Mouse (Mus musculus): ENCODE data around the gene Ldhb.
"Not testable (repeated sequence)": the region's sequence is repeated elsewhere in the genome, so short reads cannot be mapped to it uniquely, and the experiment has no call there.

Gene Ldhb

DNA sequence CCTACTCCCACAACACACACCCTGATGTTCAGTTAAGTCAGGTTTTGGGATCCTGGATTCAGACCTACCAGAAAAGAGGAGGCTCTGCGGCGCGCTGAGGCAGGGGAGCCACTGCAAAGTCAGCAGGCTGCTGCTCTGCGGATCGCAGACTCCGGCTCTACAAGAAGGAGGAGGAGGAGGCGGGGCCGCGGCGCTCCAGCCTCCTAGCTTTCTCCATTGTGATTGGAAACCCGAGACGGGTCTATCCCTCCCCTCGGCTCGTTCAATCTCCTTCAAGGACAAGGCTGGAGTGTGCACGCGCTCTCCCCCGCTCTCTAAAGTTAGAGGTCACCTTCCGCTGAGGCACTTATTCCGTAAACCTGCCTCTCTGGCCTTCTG lies at the start of gene Ldhb:
Gene Ldhb, minus strand, starts transcription at position 173 of the 378 bp plus-strand sequence.
- DNase-seq: peak; percentile 95 to 98

DNA sequence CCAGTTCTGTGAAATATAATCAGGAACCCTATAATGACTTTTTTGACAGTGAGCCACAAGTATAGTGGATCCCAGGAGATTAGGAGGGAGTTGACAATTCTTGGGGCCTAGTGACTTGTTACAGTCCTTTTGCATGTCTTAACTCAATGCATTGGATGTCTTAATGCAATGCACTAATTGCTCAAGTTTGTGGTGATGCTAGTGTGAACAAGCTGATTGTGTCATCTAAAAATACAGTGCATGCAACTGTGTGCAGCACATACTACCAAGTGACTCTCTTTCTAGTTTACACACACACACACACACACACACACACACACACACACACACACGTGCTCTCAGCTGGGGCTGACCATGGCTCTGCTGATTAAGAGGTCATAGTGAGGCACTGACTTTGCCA lies 48.2 kb upstream of the Ldhb start:
- no peak for DNase-seq

DNA sequence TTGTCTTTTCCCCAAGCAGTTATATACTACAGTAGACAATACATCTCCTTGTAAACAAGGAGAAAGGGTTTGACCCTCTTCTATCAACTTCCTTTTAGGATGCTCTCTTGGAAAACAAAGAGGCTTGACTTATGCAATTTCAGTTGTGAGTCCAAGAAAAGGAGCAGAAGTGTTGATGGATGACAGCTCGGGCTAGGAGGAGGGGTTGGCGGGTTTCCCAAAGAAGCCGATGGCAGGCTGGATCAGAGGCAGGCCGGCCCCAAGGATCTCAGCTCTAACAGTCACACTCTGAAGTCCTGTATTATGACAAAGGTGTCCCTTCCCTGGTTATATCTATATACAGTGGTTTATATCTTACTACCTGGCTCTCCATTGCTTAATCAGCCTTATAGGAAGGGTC lies 43.7 kb upstream of the Ldhb start:
- peak; percentile 67 to 70 for DNase-seq

DNA sequence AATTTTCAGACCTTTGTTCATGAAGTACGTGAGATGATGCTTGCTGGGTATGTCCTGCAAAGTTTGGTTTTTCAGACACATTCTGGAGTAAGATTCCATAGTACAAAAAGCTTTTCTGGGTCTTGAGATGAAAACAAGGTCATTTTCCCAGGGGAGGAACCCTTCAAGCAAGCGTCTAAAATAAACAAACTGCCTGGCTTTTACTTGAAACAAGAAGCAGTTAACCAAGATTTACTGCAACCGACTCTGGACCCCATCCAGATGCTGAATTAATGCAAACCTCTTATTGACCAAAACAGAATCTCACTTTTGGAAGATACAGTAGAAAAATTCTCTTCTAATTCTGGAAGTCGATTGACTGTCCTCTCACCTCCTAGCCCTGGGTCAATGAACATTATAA lies 43.1 kb upstream of the Ldhb start:
- DNase-seq: no peak

DNA sequence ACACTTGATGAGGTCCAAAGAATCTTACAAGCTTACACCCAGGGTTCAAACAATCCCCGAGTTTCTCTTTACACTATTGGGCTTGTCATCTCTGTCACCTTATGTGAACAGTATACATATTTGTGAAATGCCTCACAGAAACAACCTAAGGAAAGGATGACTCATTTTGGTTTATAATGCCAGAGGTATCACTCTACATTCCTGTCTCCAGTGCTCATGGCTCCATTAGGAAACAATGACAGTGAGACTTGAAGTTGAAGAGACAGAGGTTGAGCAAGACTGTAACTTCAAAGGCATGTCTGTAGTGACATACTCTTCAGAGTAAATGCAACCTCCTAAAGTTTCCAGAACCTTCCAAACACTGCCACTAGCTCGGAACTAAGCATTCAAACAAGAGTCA lies 40.6 kb upstream of the Ldhb start:
- no peak for DNase-seq

DNA sequence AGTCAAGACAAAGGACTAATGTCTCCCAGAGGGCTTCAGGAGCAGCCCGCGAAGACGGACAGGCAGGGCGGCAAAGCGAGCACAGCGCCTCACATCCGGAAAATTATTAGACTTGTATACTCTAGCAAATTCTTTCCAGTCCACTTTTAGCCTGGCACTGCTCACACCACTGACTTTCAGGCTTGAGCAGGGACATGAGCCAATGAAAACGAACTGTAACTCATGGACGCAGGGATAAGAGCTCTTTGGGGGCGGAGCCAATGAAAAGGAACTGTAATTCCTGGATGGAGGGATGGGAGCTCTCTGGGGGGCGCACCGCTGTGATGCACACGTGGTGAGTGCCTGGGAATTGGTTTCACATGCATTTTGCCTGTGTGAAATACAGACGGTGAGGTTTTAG lies 37.4 kb upstream of the Ldhb start:
- no peak for DNase-seq

GRCm38 (mm10) chr6:142543648-142544047 lies 35.9 kb upstream of the Ldhb start:
- no peak for DNase-seq

DNA sequence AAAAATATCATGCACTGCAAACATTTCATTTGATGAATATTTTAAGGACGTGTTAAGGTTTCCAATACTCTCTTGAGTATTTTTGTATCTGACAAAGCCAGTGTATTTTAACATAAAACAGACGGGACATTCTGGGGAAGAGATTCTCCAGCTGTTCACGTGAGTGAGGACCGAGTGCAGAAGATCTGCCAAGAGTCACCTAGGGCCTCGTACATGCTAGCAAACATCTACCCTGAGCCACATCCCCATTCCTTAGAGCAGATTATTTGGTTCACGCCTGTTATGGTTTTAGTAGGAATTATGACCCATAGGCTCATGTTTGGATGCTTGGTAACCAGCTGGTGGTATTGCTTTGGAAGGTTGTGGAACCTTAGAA lies 35.0 kb upstream of the Ldhb start:
- DNase-seq: no peak

- DNase-seq: no peak
These were observed 34.5 kb upstream of the Ldhb start for GRCm38 (mm10) chr6:142542082-142542799.

DNA sequence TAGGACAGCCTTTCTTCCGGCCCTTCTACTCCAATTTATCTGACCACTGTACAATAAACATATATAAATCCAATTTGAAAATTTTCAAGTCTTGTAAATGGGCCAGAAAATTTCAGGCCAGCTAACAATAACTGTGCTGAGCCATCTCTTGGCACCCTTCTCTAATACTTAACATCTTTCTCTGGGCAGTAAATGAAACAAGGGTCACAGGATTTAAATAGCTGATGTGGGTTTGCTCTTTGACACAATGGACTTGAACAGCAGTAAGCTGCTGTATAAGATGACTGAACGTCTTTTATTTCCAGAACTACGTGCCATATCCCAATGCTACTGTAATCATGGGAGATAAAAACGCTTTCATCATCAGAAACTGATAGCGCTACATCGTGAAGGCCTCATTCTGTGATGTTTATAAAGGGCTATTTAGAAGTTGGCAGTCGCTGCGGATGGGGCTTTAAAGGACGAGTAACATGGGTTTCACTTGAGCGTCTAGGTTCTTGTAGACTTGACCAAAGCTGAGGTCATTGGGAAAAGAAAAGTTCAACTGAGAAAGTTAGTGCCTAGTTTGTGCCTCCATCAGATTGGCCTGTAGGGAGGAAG lies 32.9 kb upstream of the Ldhb start:
- DNase-seq: no peak

DNA sequence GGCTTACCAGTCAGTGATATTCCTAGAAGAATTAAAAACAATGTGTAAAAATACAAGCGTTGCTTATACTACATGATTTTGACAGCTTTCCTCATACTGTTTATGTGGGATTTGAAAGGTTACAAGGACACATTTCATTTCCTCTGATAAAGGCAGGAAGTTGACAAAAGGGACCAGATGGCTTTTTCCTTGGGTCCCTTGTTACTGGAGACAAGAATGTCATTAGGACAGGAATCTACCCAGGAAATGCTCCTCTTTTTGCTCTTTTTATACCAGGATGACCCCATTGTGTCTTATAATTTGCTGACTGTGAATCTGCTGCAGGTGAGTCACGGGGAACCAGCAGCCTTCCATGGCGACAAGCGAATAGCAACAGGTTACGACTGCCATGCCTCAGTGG lies 32.4 kb upstream of the Ldhb start:
- DNase-seq: no peak

DNA sequence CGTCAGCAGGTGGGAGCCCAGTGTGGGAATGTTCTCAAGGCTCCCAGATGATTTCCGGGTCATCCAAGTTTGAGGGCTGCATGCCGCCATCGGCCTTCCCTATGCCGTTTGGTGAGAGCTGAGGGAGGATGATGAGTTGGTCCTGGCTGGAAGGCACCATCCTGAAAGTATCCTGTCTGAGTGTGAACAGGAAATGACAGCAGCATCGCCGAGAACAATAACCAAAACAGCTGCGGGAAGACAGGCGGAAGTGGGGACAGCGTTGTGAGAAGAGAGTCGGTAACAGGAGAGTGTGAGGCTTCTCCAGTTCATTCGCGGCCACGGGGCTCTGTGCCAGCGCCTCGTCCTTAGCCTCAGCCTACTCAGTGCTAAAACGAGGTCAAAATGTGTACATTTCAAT lies 30.7 kb upstream of the Ldhb start:
- DNase-seq: peak; percentile 76 to 89

- no peak for DNase-seq
These were observed 25.7 kb upstream of the Ldhb start for GRCm38 (mm10) chr6:142533412-142533811.

DNA sequence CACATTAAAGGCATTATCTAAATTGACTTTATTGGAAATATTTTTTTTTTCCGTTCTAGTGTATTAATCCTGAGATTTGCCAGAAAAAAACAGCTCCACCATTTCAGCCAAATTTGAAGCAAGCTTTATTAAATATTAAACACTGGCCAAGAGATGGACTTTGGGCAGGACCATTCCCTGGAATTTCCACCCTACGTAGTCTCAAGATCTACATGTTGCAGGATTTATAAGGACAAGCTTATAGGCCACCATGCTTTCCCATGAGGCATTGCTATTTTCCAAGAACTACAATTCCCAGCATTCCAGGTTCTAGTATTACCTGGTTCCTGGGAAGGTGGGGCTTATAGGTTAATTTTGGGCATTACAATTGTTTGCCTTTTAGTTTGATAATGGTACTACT lies 24.9 kb upstream of the Ldhb start:
- no peak for DNase-seq

GRCm38 (mm10) chr6:142532141-142532540 lies 24.4 kb upstream of the Ldhb start:
- peak; percentile 24 to 68 for DNase-seq

DNA sequence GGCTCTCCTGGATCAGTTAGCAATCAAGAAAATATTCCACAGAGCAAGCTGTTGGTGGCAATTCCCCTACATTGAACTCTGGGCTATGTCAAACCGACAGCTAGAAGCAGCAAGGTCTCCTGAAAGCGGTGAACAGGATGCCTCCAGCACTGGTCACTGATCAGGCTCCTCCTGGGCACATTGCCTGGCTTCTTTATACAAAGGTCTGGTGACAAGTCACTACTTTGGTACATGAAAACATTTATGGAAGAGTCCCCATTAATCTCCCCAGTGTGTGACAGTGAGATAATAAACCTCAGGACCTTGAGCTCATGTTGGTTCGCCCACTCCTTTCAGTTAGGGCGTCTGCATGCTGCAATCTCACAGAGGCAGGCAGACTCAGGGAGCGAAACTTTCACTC lies 22.6 kb upstream of the Ldhb start:
- peak; percentile 35 to 40 for DNase-seq

- no peak for DNase-seq
These were observed 21.9 kb upstream of the Ldhb start for GRCm38 (mm10) chr6:142529680-142530079.

- peak; percentile 32 to 57 for DNase-seq
These were observed 20.3 kb upstream of the Ldhb start for GRCm38 (mm10) chr6:142527931-142528562.

DNA sequence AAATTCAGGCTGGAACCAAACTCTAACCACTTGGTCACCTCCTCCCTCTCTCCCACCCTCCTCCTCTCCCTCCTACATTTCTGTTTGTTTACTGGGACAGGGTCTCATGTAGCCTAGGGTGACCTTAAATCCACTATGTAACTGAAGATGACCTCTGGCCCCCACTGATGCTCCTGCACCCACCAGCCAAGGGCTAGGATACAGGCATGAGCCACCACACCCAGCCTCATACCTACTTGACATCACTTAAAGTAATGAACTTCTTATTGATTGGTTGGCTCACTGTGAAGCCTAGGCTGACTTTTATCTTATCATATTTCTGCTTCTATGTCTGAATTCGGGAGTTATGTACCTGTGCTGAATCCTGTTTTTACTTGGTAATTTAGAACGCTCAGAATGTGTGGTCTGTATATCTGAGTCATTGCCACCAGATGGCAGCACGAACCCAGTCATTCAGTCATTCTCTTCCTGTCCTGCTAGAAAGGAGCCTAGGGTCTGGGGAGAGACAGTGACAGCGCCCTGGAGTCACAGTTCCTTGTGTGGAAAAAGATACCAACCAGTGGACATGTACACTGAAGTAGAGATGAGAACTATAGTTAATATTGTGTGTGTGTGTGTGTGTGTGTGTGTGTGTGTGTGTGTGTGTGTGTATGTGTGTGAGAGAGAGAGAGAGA lies 17.0 kb upstream of the Ldhb start:
- DNase-seq: peak; percentile 73 to 87

DNA sequence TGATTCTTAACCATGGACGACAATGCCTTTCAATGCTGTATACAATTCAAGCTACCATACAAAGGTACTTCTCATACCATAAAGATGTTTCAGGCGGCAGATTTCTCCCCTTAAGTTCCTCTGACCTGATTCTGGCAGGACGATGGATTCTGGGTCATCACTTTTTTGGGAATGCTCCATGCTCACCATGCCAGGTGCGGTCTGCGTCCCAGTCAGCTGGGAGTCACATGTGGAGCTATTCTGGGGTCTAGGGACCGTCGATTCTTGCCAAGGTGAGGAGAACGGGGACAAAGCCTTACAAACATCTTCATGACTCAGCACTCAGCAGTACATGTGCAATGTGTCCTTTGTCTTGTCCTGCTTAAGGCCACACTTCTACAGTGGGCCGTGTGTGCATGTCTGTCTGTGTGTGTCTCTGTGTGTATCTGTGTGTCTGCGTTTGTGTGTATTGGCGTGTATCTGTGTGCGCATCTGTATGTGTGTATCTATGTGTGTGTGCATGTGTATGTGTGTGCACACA lies 13.9 kb upstream of the Ldhb start:
- DNase-seq: no peak

GRCm38 (mm10) chr6:142519110-142519509 lies 11.4 kb upstream of the Ldhb start:
- no peak for DNase-seq

GRCm38 (mm10) chr6:142515379-142515778 lies 7.6 kb upstream of the Ldhb start:
- DNase-seq: not testable (repeated sequence)

GRCm38 (mm10) chr6:142514912-142515311 lies 7.2 kb upstream of the Ldhb start:
- DNase-seq: peak; percentile 73 to 74

- peak in 1 of 2 experiments; percentile 38 for DNase-seq
These were observed 5.1 kb upstream of the Ldhb start for GRCm38 (mm10) chr6:142512902-142513301.

Measured in kidney, postnatal 25 days (tissue).